Mouse (Mus musculus): ENCODE results near the gene Hnrnpab. TPM values are rescaled to one million over a fixed set of nuclear protein-coding genes. Genes with fewer than 3 reads are reported as not detected.

The Hnrnpab gene
- polyA plus RNA-seq, 1 experiment from 2014 or later, result 329 TPM

Other genes with a start within 250 kb of the Hnrnpab start
- 9.9 and 11.7 TPM in 2 replicates for gene Phykpl, start 22.1 kb downstream of the Hnrnpab start, polyA plus RNA-seq (2014; fragmentation: Nextera tagmentation; extraction: Ambion mirVana)
- 104 and 112 TPM in 2 replicates for gene Nhp2, start 12.9 kb upstream of the Hnrnpab start, polyA plus RNA-seq (2014; fragmentation: Nextera tagmentation; extraction: Ambion mirVana)
- gene Rmnd5b, start 29.0 kb upstream of the Hnrnpab start, polyA plus RNA-seq (2014; fragmentation: Nextera tagmentation; extraction: Ambion mirVana), result 81.8 and 93.5 TPM in 2 replicates
- 16.2 and 17.7 TPM in 2 replicates for gene N4bp3, start 44.0 kb upstream of the Hnrnpab start, polyA plus RNA-seq (2014; fragmentation: Nextera tagmentation; extraction: Ambion mirVana)
- 1.7 and 1.8 TPM in 2 replicates for gene D930048N14Rik, start 44.1 kb upstream of the Hnrnpab start, polyA plus RNA-seq (2014; fragmentation: Nextera tagmentation; extraction: Ambion mirVana)
- 103 and 115 TPM in 2 replicates for gene 0610009B22Rik, start 82.0 kb upstream of the Hnrnpab start, polyA plus RNA-seq (2014; fragmentation: Nextera tagmentation; extraction: Ambion mirVana)
- 21.1 and 22.8 TPM in 2 replicates for gene Sec24a, start 156.8 kb upstream of the Hnrnpab start, polyA plus RNA-seq (2014; fragmentation: Nextera tagmentation; extraction: Ambion mirVana)
- 228 and 250 TPM in 2 replicates for gene Sar1b, start 156.8 kb upstream of the Hnrnpab start, polyA plus RNA-seq (2014; fragmentation: Nextera tagmentation; extraction: Ambion mirVana)